Mouse (Mus musculus) common myeloid progenitor, adult 5-6 weeks (primary cell): ENCODE results near the gene Gm4131. TPM values are rescaled to one million over a fixed set of nuclear protein-coding genes. Genes with fewer than 3 reads are reported as not detected.
"Not testable (repeated sequence)": the region's sequence is repeated elsewhere in the genome, so short reads cannot be mapped to it uniquely, and the experiment has no call there.

Source experiments
- ATAC-seq: replicated peaks from 2 replicates; pipeline ENCODE4 v1.8.0; 2016; ENCODE audit warnings: low read depth, mild to moderate bottlenecking, moderate TSS enrichment, inconsistent platforms; ENCODE audit not compliant: poor library complexity, severe bottlenecking
- total RNA-seq: library from RNA; stranded (forward); fragments of 200-1000, 187-1606 nt; gene quantifications from 2 replicates; pipeline ENCODE4 v1.2.3, GENCODE M21; 2017

Gene Gm4131
- not detected in 2 replicates for total RNA-seq

DNA sequence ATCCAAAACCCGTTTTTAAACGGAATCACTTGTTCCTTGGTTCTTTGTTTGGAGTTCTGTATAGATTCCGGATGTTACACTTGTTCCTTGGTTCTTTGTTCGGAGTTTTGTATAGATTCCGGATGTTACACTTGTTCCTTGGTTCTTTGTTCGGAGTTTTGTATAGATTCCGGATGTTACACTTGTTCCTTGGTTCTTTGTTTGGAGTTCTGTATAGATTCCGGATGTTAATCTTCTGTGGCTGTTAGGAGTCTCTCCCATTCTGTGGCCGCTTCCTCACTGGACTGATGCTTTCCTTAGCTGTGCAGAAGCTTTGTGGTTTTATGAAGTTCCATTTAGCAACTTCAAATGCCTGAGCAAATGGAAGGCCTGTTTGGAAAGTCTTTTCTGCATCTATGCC lies at the start of gene Gm4131:
Gm4131 (minus strand) TSS at position 101 of the 400 bp plus-strand sequence.
- ATAC-seq = not testable (repeated sequence)

DNA sequence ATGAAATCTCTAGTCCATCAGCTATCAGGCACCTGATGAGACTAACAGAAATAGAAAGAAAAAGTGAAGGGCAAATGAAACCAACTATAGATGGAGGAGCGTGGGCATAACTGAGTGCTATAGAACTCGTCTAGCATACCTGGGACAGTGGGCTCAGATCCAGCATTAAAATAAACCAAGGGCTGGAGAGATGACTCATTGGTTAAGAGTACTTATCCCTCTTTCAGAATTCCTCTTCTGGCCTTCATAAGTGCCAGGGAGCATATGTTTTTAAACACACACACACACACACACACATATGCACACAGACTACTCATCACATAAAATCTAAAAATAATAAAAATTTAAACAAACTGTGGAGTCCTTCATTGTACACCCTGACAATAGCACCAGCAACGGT lies 43.2 kb upstream of the Gm4131 start:
- ATAC-seq = no peak

DNA sequence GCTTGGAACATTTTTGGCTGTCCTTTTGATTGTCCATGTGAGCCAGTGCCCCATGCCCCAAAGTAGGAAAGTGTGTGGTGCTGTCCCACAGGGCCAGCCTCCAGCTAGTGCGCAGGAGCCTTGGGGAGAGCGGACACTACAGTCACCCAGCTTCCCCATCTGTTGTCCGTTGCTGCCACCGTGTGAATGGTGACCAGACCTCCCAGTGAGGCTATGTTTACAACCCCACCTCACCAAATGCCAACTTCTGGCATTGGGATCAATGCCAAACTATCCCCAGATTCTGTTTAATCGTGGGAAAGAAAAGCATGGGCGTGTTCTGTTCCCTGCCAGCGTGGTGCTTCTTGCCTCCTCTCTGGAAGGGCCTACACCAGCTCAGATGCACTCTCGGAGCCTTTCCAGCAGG lies 41.1 kb upstream of the Gm4131 start:
- ATAC-seq = no peak

DNA sequence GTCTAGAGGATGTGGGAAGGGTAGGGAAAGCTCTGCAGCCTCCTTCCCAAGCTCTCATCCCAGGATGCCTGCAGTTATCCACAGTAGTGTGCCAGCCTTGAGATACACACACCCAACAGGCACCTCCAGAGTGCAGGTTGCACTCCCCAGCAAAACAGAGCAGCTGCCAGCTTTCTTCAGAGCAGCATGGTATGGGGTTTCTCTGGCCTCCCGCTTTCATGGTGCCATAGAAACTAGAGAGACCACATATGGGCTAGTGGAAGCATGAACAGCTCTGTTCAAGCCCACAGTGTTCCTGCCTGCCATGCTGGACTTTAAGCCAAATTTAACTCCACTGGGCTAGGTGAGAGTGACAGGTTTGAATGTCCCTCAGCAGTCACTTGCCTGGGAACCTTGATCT lies 36.1 kb upstream of the Gm4131 start:
- ATAC-seq = no peak

DNA sequence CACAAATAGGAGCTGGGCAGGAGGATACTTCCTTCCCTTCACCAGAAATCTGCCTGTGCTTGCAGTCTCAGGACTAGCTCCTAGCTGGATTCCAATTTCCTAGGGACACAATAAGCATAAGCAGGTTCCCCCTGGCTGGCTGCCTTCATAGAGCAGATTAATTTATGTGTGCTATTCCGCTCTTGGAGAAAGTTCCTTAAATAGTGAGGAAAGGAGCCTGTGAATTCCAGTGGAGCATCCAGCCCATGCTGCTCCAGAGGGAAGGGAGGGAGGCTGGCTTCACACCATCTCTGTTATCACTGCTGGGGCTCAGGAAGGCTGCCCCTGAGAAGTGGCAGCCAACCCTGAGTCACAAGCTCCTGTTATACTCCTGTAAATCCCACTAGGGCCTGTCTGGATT lies 35.5 kb upstream of the Gm4131 start:
- ATAC-seq = no peak

DNA sequence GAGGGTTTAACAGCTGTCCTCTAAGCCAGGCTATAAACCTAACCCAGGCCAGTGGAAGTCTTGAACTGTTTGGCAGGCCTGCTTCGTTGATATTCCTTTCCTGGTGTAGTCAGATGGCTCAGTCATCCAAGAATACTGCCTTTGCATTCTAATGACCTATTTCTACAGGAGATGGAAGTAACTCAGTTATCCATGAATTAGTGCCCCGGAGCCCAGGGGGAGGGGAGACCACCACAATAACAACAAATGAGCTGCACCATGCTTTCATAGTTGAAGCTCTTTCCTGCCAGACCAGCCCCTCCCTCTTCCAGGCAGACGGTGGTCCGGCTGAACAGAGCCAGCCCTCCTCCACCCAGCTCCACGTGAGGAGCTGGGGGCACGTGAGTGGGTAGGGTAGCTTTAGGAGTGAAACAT lies 33.4 kb upstream of the Gm4131 start:
- no peak for ATAC-seq

DNA sequence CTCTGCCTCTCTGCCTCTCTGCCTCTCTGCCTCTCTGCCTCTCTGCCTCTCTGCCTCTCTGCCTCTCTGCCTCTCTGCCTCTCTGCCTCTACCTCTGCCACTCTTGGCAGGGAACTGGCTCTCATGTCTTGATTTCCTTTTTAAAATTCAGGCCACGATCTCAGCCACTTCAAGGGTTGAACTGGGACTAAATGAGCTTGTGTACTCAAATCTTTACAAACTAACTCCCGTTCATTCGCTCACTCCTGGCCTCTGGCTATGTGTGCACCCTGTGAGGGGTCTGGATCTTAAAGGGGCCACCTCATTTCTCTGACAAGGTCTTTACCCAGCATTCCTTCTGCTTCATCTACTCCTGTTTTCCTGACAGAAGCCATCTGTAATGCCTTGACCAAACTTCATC lies 18.6 kb upstream of the Gm4131 start:
- no peak for ATAC-seq

DNA sequence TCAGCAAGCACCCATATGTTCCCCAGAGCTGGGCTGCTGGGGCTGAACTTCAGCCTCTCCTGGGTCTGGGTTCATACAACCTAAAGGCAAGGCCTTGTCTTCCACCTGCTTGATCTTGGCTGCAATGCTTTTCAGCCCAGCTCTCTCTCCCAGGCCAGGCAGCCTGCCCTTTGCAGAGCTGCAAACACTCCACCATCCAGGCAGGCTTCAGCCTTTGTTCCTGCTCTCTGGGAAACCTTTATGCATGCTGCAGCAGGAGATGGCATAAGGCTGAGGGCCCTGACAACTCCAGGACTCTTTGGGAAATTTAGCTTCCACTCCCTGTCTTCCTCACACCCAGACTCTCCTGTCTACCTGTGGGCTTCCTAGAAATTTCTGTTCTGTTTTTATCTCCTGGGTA lies 17.9 kb upstream of the Gm4131 start:
- no peak for ATAC-seq

DNA sequence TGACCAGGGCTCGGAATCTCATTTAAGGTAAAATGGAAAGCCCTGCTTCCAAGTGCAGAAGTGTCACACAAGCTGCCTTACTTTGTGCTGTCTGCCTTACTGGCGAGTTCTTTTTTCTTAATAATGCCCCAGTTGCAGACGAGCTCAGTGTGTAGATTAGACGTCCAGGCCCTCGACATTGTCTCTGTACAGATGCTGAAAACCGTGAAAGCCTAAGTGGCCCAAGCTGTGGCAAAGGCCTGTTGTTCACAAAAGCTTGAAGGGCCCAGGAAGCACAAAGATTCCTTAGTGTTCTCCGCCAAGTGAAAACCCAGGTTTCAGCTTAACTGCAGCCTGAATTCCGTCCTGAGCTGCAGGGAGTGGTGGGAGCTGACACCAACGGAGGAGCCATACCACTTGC lies 15.0 kb upstream of the Gm4131 start:
- no peak for ATAC-seq

DNA sequence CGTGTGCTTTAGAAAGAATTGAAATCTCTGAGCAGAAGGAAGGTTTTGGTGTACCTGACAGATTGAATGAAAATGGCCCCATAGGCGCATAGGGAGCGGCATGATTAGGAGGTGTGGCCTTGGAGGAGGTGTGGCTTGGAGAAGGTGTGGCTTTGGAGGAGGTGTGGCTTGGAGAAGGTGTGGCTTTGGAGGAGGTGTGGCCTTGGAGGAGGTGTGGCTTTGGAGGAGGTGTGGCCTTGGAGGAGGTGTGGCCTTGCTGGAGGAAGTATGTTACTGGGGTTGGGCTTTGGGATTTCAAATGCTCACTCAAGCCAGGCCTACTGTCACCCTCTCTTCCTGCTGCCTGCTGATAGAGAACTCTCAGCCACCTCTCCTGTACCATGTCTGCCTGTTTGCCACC lies 14.2 kb upstream of the Gm4131 start:
- ATAC-seq = no peak

DNA sequence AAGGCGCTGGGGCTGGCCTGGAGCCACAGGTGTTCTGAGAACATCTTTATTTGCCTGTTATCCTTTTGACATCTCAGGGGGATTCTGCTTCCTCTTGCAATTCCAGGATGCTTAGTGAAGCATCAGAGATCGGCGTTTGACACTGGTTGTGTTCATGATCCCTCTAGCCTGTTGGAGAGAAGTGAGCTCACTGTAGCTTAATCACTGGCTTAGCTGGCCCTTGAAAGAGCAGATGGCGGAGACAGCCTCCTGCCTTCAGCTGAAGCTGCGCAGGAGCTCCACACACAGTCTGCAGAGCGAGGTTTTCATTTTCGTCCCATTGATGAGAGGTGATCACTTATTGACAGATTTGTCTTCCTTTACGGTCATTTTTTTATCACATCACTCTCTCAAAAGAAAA lies 9.1 kb upstream of the Gm4131 start:
- ATAC-seq = no peak

DNA sequence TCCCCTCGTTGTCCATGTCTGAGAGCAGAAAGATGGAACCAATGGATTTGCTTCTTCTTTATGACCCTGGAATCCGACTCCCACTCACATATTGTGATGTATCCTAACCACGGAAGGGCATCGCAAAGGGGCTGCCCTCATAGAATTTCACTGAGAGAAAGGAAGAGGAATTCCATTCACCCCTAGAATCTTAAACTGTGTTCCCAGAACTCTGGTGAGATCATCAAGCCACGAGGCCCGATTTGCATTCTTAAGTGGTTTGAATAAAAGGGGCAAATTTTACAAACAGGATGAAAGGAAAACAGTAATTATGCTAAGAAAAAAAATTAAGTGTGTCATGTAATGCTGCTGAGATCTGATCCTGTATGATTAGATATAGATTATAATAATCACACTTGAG lies 8.2 kb upstream of the Gm4131 start:
- no peak for ATAC-seq

DNA sequence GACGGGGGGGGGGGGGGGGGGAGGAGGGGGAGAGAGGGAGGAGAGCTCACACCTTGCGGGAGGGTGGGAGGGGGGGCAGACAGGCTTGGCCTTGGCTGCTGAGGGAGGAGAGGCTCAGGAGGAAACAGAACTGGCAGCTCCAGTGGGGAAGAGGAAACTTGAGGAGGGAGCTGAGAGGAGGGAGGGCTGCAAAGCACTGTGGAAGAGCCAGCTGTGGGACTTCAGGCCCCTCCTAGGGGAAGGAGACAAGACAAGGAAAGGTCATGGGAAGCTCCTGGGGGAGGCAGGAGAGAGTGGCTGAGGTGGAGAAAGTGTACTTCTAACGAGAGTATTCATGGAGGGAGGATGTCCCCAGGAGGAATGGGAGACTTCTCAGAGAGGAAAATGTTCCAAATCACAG lies 6.7 kb upstream of the Gm4131 start:
- ATAC-seq = no peak

DNA sequence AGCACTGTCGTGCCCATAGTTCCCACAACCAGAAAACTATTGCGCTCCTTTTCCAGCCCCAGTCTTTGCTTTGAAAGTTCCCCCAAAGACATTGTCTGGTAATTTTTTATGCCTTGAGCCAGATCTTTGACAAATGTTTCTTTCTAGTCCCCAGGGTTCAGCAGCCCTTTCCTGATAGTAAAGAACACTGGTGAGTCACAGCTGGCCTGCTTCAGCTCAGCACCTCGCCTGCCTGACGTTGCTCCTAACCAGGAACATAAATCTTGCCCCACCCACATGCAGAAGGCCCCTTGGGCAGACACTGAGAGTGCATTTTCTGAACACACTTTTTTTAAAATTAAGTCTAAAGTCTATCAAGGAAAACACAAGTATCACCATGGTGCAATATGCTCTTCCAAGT lies 3.6 kb upstream of the Gm4131 start:
- ATAC-seq = no peak

DNA sequence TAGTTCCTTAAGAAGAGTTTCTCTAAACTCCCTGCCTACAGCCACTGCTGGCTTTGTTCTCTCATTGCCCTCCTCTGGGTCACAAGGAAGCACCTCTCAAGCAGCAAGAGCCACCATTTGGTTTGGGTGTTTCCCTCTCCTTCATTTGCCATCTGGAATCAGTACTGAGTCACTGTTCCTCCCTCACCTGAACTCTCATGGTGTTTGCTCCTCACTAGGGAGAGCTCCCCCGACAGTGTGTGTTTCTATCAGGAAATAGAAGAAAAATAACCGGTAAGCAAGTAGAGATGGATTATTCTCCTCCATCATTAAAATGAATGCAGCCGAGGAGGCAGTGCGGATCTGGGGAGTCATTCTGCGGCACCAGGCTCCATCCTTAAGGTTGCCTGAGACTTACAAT lies 2.7 kb upstream of the Gm4131 start:
- no peak for ATAC-seq

DNA sequence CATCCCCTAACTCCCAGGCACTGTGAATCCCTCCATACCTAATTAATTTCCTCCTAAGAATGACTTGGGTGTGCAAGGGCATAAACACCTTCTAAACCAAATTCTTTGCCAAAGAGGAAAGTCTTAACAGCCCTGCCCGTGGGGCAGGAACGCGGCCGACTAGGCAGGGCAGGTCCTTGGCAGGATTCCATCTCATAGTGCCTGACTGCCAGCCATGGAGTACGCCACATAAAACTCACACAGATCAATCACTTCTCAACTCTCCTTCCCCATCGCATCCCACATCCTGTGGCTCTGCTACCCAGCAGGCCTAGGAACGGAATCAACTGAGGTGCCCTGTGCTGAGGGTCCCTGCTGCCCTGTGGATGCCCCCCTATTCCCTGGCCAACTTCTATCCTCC lies 3.0 kb downstream of the Gm4131 start:
- no peak for ATAC-seq

DNA sequence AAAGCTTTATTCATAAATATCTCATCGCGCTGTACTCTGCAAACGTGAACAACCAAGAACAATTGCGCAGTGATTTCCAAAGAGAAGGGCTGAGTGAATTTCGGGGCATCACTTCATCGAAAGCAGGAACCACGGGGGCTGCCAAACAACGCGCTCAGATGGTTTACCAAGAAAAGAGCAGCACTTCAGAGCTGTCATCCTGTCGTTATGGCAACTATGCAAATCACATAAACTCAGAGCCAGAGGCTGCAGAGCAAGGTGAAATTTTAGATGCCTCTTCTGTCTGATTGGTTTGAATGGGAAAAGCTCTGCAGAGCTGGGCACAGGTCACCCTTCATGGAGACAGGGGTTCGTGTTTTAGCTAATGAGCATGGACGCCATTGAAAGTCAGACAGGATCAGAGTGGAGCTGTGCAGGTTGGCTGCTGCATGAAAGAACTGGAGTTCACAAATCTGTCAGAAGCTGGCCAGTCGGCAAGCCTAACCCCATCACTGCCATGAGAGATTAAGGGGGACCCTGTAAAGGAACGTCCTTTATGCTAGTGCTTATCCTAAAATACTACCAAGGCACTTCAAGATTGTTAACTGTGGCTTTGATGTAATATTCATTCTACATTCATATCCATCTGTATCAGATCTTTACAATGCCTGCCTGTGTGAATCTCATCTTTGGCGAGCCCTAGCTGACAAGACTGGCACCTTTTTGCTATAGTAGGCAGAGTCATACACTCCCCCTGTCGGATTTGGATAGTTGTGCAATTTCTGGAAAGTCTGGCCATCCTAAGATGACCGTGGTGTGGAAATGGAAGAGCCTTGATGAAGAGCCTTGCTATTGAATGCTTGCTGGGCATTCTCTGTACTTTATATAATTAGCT lies 4.6 kb downstream of the Gm4131 start:
- no peak for ATAC-seq

DNA sequence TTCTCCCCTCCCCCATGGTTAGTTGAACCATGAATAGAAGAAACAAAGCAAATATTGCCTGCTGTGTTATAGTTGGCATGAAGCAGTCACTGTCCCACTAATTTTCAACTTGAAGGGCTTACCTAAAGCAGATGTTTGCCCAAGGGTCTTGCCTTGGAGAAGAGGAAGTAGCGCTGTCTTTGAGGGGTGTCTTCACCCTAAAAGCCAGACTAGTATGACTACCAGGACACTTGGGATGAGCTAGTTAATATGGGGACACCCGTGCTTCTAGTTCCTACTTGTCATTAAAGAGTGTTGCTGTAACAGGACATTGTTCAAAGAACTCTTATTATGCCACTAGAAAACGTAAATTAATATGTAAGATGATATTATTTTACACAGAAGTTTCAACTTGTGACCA lies 9.6 kb downstream of the Gm4131 start:
- no peak for ATAC-seq

DNA sequence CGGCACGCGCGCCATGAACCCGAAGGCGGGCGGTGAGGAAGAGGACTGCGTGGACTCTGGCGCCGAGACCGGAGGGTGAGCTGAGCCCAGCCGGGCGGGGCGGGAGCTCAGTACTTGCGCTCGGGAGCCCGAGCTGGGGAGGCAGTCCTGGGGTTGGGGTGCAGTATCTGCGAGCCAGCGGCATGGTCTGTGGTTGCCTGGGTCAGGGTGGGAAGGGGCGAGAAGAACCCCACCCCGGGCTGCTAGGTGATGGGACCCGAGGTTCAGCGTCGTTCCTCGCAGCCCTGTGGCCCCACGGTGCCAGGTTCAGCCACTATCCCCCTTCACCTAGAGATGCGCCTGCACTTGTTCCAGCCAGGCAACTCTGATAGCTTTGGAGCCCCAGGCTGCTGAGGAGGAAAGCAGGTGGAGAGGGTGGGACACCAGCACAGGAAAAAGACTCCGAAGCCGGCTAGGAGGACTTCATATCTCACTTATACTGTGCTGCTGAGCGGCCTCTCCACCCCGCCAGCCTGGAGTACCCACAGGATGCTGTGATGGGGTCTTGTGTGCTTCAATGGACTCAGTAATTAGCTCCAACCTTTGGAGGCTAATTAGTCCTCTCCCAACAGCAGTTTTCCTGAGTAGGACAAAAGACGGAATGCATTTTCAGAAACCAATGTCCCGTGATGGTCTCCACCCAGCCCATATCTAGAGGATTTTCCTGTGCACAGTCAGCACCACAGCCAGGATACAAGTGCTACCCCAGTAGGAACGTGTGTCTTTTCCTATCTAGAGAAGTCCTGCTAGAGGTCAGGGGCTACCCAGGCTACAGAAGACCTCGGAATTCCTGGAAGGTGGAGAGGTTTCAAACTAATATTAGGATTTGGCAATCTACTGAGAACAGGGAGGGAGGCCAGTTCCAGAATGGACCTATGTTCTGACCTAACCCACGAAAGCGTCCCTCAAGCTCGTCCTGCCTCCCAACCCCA lies 10.6 kb downstream of the Gm4131 start:
- ATAC-seq = peak; percentile 26

DNA sequence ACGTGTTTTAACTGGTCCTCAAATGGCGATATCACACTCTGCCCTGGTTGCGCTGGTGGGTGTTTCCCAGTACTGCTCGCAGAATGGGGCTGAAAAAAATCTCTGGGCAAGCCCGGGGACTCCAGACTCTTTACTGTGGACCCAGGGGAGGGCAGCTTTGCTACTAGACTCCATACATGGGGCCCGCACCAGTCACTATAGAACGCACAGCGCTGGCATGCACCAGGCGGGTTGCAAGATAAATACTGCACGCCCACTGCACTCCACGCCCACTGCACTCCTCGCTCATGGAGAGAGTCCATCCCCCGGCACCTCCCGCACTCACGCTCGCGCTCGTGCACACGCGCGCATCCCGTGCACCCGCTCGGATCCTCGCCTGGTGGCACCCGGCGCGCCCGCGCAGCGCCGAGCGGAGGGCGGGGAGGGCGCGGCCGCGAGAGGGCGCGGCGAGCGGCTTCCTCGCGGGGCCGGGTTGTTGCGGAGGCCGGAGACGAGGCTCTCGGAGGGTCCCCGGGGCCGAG lies 11.4 kb downstream of the Gm4131 start, which contains the start of gene Fam124a:
Fam124a (plus strand) TSS at position 429 of the 521 bp plus-strand sequence.
- ATAC-seq = peak; percentile 87

DNA sequence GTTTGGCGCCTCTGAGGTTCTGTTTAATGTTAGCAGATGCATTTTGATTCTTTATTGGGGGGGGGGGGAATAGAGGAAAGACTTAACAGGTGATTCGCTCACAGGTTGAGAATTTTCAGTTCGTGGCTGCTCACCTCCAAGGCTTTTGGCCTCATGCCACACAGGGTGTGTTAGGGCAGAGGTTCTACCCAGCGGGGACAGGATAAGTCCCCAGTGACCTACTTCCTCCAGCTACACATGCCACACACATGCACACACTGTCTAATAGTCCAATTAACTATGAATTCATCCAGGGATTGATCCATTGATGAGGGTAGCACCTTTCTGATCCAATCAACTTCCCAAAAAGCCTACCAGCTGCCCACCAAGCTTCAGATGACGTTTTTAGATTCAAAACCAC lies 12.9 kb downstream of the Gm4131 start:
- ATAC-seq = no peak
